ENCODE assay signal across 17 mouse cellular contexts in the genomic region with DNA sequence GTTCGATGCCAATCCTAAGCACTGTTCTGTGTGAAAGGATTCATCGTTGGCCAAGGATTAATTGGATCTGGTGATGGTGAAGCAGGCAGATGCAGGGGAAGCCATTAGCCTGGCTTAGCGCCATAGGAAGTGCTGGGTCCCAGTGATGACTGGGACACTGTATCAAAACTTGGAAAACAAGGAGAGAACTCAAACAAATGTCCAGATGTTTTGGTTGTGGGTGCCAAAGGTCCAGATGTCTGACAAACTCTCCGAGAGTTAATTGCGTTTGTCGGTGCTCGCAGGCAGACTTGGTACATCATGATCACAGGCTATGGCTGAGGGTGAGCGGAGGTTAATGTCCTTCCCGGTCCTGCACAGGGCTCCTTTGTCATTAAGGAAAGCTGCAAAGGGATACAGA.
DNase-seq lines count a peak whose midpoint lies in the region; ATAC-seq and TF ChIP-seq lines count a peak whose summit lies in the region.
"Had no signal": no experiment of that assay in that cellular context is flagged by ENCODE, and none has a peak within 500 bp of the region (broad histone marks: within the 10 kb centered on the region; RNA-seq: fewer than 3 reads in every experiment).

No protein-coding gene starts in this region.

- peak; percentile 52 for TF ChIP-seq EP300 in lung, postnatal 0 days (IDR thresholded peaks at IDR 0.05)

- ATAC-seq in heart, embryonic 11.5 days (replicated peaks; ENCODE audit: insufficient number of reproducible peaks, low FRiP score, low TSS enrichment) = no peak
- peak; percentile 42 for ATAC-seq in lung, postnatal 0 days

- TF ChIP-seq CTCF in lung, postnatal 0 days (IDR thresholded peaks at IDR 0.05) = no peak

- 79% methylated on average over 9 of the region's 9 CpGs for WGBS in heart, embryonic 11.5 days (ENCODE audit: insufficient replicate concordance)
- 42% methylated on average over 9 of the region's 9 CpGs for WGBS in lung, postnatal 0 days

- H3K9ac ChIP-seq in heart, embryonic 11.5 days (ENCODE audit: low read depth, low read length) = no peak overlapping the region
- no peak overlapping the region for H3K9ac ChIP-seq in lung, postnatal 0 days (replicated peaks; ENCODE audit: low read depth)
- H3K9ac ChIP-seq: heart, embryonic 13.5 days; kidney, embryonic 15.5 days; limb, embryonic 12.5 days had no signal

- no peaks in the 10 kb centered on the region for H3K9me3 ChIP-seq in heart, embryonic 11.5 days (replicated peaks; ENCODE audit: control insufficient read depth, low read length)
- no peaks in the 10 kb centered on the region for H3K9me3 ChIP-seq in lung, postnatal 0 days (ENCODE audit: low read length)
- H3K9me3 ChIP-seq: heart, embryonic 13.5 days; kidney, embryonic 15.5 days; limb, embryonic 12.5 days had no signal

- H3K4me3 ChIP-seq in heart, embryonic 11.5 days (ENCODE audit: low read depth, low read length) = no peak overlapping the region
- no peak overlapping the region for H3K4me3 ChIP-seq in brown adipose tissue, adult 24 weeks (ENCODE audit: insufficient read depth, low read depth, low read length)
- H3K4me3 ChIP-seq in lung, postnatal 0 days (ENCODE audit: low read depth, low read length) = no peak overlapping the region
- H3K4me3 ChIP-seq: heart, embryonic 13.5 days; kidney, embryonic 15.5 days; limb, embryonic 12.5 days had no signal

- H3K4me1 ChIP-seq in heart, embryonic 11.5 days (ENCODE audit: control insufficient read depth, insufficient read depth, low read length) = no peaks in the 10 kb centered on the region
- H3K4me1 ChIP-seq in brown adipose tissue, adult 24 weeks (ENCODE audit: control insufficient read depth, insufficient read depth, insufficient read length, low read length) = peaks cover 18% of the 10 kb centered on the region
- no peaks in the 10 kb centered on the region for H3K4me1 ChIP-seq in lung, postnatal 0 days (ENCODE audit: insufficient read depth, low read depth, low read length)
- H3K4me1 ChIP-seq: heart, embryonic 13.5 days; kidney, embryonic 15.5 days had no signal

- no peaks in the 10 kb centered on the region for H3K27me3 ChIP-seq in heart, embryonic 11.5 days (ENCODE audit: control insufficient read depth, insufficient read depth, low read length)
- H3K27me3 ChIP-seq in lung, postnatal 0 days (replicated peaks; ENCODE audit: insufficient read depth, low read length) = no peaks in the 10 kb centered on the region

- no peaks in the 10 kb centered on the region for H3K36me3 ChIP-seq in heart, embryonic 11.5 days (ENCODE audit: control insufficient read depth, insufficient read depth, low read length)
- H3K36me3 ChIP-seq in lung, postnatal 0 days (ENCODE audit: insufficient read depth, low read length) = no peaks in the 10 kb centered on the region
- H3K36me3 ChIP-seq: G1E; heart, embryonic 13.5 days; kidney, embryonic 15.5 days; limb, embryonic 12.5 days had no signal

- H3K27ac ChIP-seq in heart, embryonic 11.5 days (ENCODE audit: low read depth, low read length) = no peak overlapping the region
- peak overlapping the region; percentile 35 for H3K27ac ChIP-seq in brown adipose tissue, adult 24 weeks (replicated peaks; ENCODE audit: low read depth, low read length)
- no peak overlapping the region for H3K27ac ChIP-seq in lung, postnatal 0 days (ENCODE audit: low read length)
- H3K27ac ChIP-seq: heart, embryonic 13.5 days; kidney, embryonic 15.5 days; limb, embryonic 12.5 days; macrophage had no signal

- DNase-seq in heart, adult 18-20 months = peak; percentile 85 to 91
- peak; percentile 87 to 91 for DNase-seq in heart, adult 9 months (ENCODE audit: low spot score in 2 of 2)
- DNase-seq in lung, postnatal 0 days (ENCODE audit: low spot score) = peak; percentile 46
- DNase-seq in urinary bladder, adult 2 months (ENCODE audit: low spot score) = no peak
- no peak for DNase-seq in right cerebral cortex, adult 2 months (ENCODE audit: low spot score in 2 of 2)
- DNase-seq in thymus, postnatal 36 days = no peak
- DNase-seq: B cell, adult 2 months; cerebellum, adult 2 months; right cerebral cortex, postnatal 14 days; thymus, postnatal 14 days had no signal

- no peak overlapping the region for H3K4me2 ChIP-seq in heart, embryonic 11.5 days
- H3K4me2 ChIP-seq in lung, postnatal 0 days (replicated peaks; ENCODE audit: low read depth, low read length) = no peak overlapping the region
- H3K4me2 ChIP-seq: heart, embryonic 13.5 days; kidney, embryonic 15.5 days; limb, embryonic 12.5 days had no signal

Comparison
In these comparisons a context has a peak if more than half of its experiments do, and no peak if none do; other contexts are left out.
1. DNase-seq: peak in heart, adult 18-20 months (2 of 2), heart, adult 9 months (2 of 2) and lung, postnatal 0 days (single experiment); none in urinary bladder, adult 2 months (single experiment), right cerebral cortex, adult 2 months (0 of 2) and thymus, postnatal 36 days (0 of 2).